Comparison of ENCODE assay signal across 12 mouse cellular contexts in genomic region chr11:68585890-68586289, GRCm38 (mm10). TPM values are rescaled to one million over a fixed set of nuclear protein-coding genes. Genes with fewer than 3 reads are reported as not detected.
DNase-seq lines count a peak whose midpoint lies in the region; ATAC-seq and TF ChIP-seq lines count a peak whose summit lies in the region.
"Had no signal": no experiment of that assay in that cellular context is flagged by ENCODE, and none has a peak within 500 bp of the region (broad histone marks: within the 10 kb centered on the region; RNA-seq: fewer than 3 reads in every experiment).

No protein-coding gene starts in this region.

- no peak overlapping the region for H3K27ac ChIP-seq in forebrain, embryonic 10.5 days
- no peak overlapping the region for H3K27ac ChIP-seq in forebrain, embryonic 12.5 days
- no peak overlapping the region for H3K27ac ChIP-seq in lung, postnatal 0 days (ENCODE audit: low read length)
- H3K27ac ChIP-seq in olfactory bulb, adult 2 months (ENCODE audit: insufficient read depth, low read depth, low read length), result no peak overlapping the region
- H3K27ac ChIP-seq: hindbrain, embryonic 14.5 days had no signal

- WGBS in forebrain, embryonic 10.5 days, result 20% methylated on average over 3 of the region's 3 CpGs
- 15% methylated on average over 3 of the region's 3 CpGs for WGBS in forebrain, embryonic 12.5 days
- WGBS in lung, postnatal 0 days, result 19% methylated on average over 3 of the region's 3 CpGs
- 48% methylated on average over 3 of the region's 3 CpGs for WGBS in olfactory bulb, adult 2 months

- TF ChIP-seq POLR2A in olfactory bulb, adult 2 months (IDR thresholded peaks at IDR 0.05; ENCODE audit: insufficient read depth, low read depth, low read length), result no peak

- H3K36me3 ChIP-seq in forebrain, embryonic 10.5 days (replicated peaks), result no peaks in the 10 kb centered on the region
- no peaks in the 10 kb centered on the region for H3K36me3 ChIP-seq in forebrain, embryonic 12.5 days (replicated peaks)
- H3K36me3 ChIP-seq in lung, postnatal 0 days (ENCODE audit: insufficient read depth, low read length), result no peaks in the 10 kb centered on the region

- H3K27me3 ChIP-seq in forebrain, embryonic 10.5 days (ENCODE audit: poor library complexity, severe bottlenecking), result no peaks in the 10 kb centered on the region
- H3K27me3 ChIP-seq in forebrain, embryonic 12.5 days, result 0 out of 2 replicates have a peak, but pooled peaks cover 5% of the 10 kb centered on the region
- no peaks in the 10 kb centered on the region for H3K27me3 ChIP-seq in lung, postnatal 0 days (replicated peaks; ENCODE audit: insufficient read depth, low read length)

- H3K4me2 ChIP-seq in forebrain, embryonic 12.5 days, result no peak overlapping the region
- H3K4me2 ChIP-seq in lung, postnatal 0 days (replicated peaks; ENCODE audit: low read depth, low read length), result no peak overlapping the region
- H3K4me2 ChIP-seq: hindbrain, embryonic 14.5 days had no signal

- no peaks in the 10 kb centered on the region for H3K9me3 ChIP-seq in forebrain, embryonic 10.5 days
- H3K9me3 ChIP-seq in forebrain, embryonic 12.5 days, result no peaks in the 10 kb centered on the region
- H3K9me3 ChIP-seq in lung, postnatal 0 days (ENCODE audit: low read length), result no peaks in the 10 kb centered on the region

- no peak overlapping the region for H3K4me3 ChIP-seq in forebrain, embryonic 10.5 days
- H3K4me3 ChIP-seq in forebrain, embryonic 12.5 days (replicated peaks), result no peak overlapping the region
- H3K4me3 ChIP-seq in lung, postnatal 0 days (ENCODE audit: low read depth, low read length), result no peak overlapping the region
- no peak overlapping the region for H3K4me3 ChIP-seq in olfactory bulb, adult 2 months (ENCODE audit: insufficient read depth, low read depth, low read length)

- DNase-seq in forebrain, embryonic 10.5 days (ENCODE audit: extremely low spot score, low spot score), result peak; percentile 23
- peak; percentile 40 for DNase-seq in lung, postnatal 0 days (ENCODE audit: low spot score)
- DNase-seq in lung, postnatal 36 days, result no peak
- peak; percentile 54 for DNase-seq in embryo, embryonic 11 days
- no peak for DNase-seq in cerebellum, adult 11-12 months
- DNase-seq in neural tube, embryonic 10.5 days (ENCODE audit: extremely low spot score, low spot score), result no peak

- no peak overlapping the region for H3K9ac ChIP-seq in forebrain, embryonic 12.5 days
- no peak overlapping the region for H3K9ac ChIP-seq in lung, postnatal 0 days (replicated peaks; ENCODE audit: low read depth)
- H3K9ac ChIP-seq: hindbrain, embryonic 14.5 days had no signal

- no peak for TF ChIP-seq EP300 in lung, postnatal 0 days (IDR thresholded peaks at IDR 0.05)

- no peak for ATAC-seq in forebrain, embryonic 12.5 days (ENCODE audit: low FRiP score)
- 0 out of 2 replicates have a peak, but pooled peaks have one; percentile 18 for ATAC-seq in lung, postnatal 0 days
- ATAC-seq: forebrain, embryonic 14.5 days had no signal

- H3K4me1 ChIP-seq in forebrain, embryonic 10.5 days, result peaks cover 27% of the 10 kb centered on the region
- H3K4me1 ChIP-seq in forebrain, embryonic 12.5 days, result peaks cover under 1% of the 10 kb centered on the region; the same call in 1 of the 2 replicates
- no peaks in the 10 kb centered on the region for H3K4me1 ChIP-seq in lung, postnatal 0 days (ENCODE audit: insufficient read depth, low read depth, low read length)
- H3K4me1 ChIP-seq in olfactory bulb, adult 2 months (ENCODE audit: control insufficient read depth, insufficient read depth, low read length), result no peaks in the 10 kb centered on the region

- TF ChIP-seq CTCF in lung, postnatal 0 days (IDR thresholded peaks at IDR 0.05), result peak; percentile 62
- TF ChIP-seq CTCF in olfactory bulb, adult 2 months (IDR thresholded peaks at IDR 0.05; ENCODE audit: insufficient read depth, low read depth, low read length), result 0 out of 2 replicates have a peak, but pooled peaks have one; percentile 26

RNA-seq across cellular contexts. Expression of gene Ccdc42, which starts 0.9 kb away (rescaled TPM):
- polyA plus RNA-seq in forebrain, embryonic 10.5 days (2016; fragmentation: Nextera tagmentation; extraction: Ambion mirVana), result 1.1 and 1.6 TPM in 2 replicates
- polyA plus RNA-seq in forebrain, embryonic 12.5 days (2016; fragmentation: Nextera tagmentation; extraction: Ambion mirVana), result 0.69 TPM in 1 of 2 replicates, not detected in the other
- polyA plus RNA-seq in lung, postnatal 0 days (2015; fragmentation: Nextera tagmentation; extraction: Ambion mirVana), result 0.81 and 0.91 TPM in 2 replicates
- polyA plus RNA-seq in olfactory bulb, adult 2 months (2012; ENCODE audit: insufficient read depth, insufficient read length, low replicate concordance, missing spikeins), result not detected in 2 replicates
- polyA plus RNA-seq: liver, embryonic 16.5 days; neural tube, embryonic 14.5 days had no signal

RNA-seq across cellular contexts. Expression of gene Mfsd6l, which starts 29.9 kb away (rescaled TPM):
- polyA plus RNA-seq in forebrain, embryonic 10.5 days (2016; fragmentation: Nextera tagmentation; extraction: Ambion mirVana), result 0.22 TPM in 1 of 2 replicates, not detected in the other
- polyA plus RNA-seq in forebrain, embryonic 12.5 days (2016; fragmentation: Nextera tagmentation; extraction: Ambion mirVana), result 0.09 TPM in 1 of 2 replicates, not detected in the other
- 5.8 and 6.3 TPM in 2 replicates for polyA plus RNA-seq in lung, postnatal 0 days (2015; fragmentation: Nextera tagmentation; extraction: Ambion mirVana)
- polyA plus RNA-seq in olfactory bulb, adult 2 months (2012; ENCODE audit: insufficient read depth, insufficient read length, low replicate concordance, missing spikeins), result not detected in 2 replicates
- polyA plus RNA-seq: forebrain, embryonic 14.5 days; hindbrain, embryonic 14.5 days; neural tube, embryonic 14.5 days had no signal

Comparison
In these comparisons a context has a peak if more than half of its experiments do, and no peak if none do; other contexts are left out.
1. DNase-seq: peak in forebrain, embryonic 10.5 days (single experiment), lung, postnatal 0 days (single experiment) and embryo, embryonic 11 days (single experiment); none in lung, postnatal 36 days (single experiment), cerebellum, adult 11-12 months (single experiment) and neural tube, embryonic 10.5 days (single experiment).